Mouse (Mus musculus): ENCODE measurements around the gene U2af1. TPM values are rescaled to one million over a fixed set of nuclear protein-coding genes. Genes with fewer than 3 reads are reported as not detected.
"Not testable (repeated sequence)": the region's sequence is repeated elsewhere in the genome, so short reads cannot be mapped to it uniquely, and the experiment has no call there.

Gene U2af1
- polyA plus RNA-seq, 1 experiment from 2014 or later = 139 TPM

- 0 out of 2 replicates have a peak, but pooled peaks cover 10% of the 10 kb centered on the region for H3K36me3 ChIP-seq (replicated peaks)
- WGBS (ENCODE audit: insufficient replicate concordance) = 51% methylated on average over 4 of the region's 4 CpGs
- no peak overlapping the region for H3K4me3 ChIP-seq (replicated peaks)
- no peak for ATAC-seq (ENCODE audit: insufficient read depth)
- H3K4me1 ChIP-seq (replicated peaks) = no peaks in the 10 kb centered on the region
- H3K9ac ChIP-seq = no peak overlapping the region
- H3K27me3 ChIP-seq = no peaks in the 10 kb centered on the region
- H3K9me3 ChIP-seq (replicated peaks) = no peaks in the 10 kb centered on the region
- H3K4me2 ChIP-seq = no peak overlapping the region
- no peak overlapping the region for H3K27ac ChIP-seq (replicated peaks)
Measured at GRCm38 (mm10) chr17:31613086-31613755, 45.5 kb downstream of the U2af1 start.

- H3K4me3 ChIP-seq (replicated peaks) = no peak overlapping the region
- 77% methylated on average over 3 of the region's 3 CpGs for WGBS (ENCODE audit: insufficient replicate concordance)
- peaks cover 18% of the 10 kb centered on the region for H3K36me3 ChIP-seq (replicated peaks)
- H3K4me2 ChIP-seq = no peak overlapping the region
- H3K9me3 ChIP-seq (replicated peaks) = no peaks in the 10 kb centered on the region
- no peak overlapping the region for H3K9ac ChIP-seq
- no peaks in the 10 kb centered on the region for H3K4me1 ChIP-seq (replicated peaks)
- H3K27me3 ChIP-seq = no peaks in the 10 kb centered on the region
- ATAC-seq (ENCODE audit: insufficient read depth) = no peak
- no peak overlapping the region for H3K27ac ChIP-seq (replicated peaks)
Measured at GRCm38 (mm10) chr17:31609895-31610294, 48.8 kb downstream of the U2af1 start.

DNA sequence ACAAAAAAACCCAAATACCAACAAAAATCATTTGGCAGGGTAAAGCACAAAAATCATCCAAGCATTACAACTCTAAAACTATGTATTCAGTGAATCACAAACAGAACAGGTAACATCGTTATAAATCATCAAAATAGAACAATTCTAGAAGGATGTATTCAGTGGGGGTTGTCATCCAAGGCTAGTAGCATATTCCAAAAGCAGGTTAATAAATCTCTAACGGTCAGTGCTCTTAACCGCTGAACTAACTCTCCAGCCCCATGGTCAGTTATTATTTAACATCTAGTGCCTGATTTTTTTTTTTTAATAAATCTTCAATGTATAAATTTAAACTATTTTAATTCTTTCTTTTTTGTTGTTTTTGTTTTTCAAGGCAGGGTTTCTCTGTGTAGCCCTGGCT lies 49.5 kb downstream of the U2af1 start:
- not testable (repeated sequence) for H3K27ac ChIP-seq (replicated peaks)

GRCm38 (mm10) chr17:31607256-31607951 lies 51.3 kb downstream of the U2af1 start:
- ATAC-seq (ENCODE audit: insufficient read depth) = no peak

More for the DNA sequence above, 49.5 kb downstream of the U2af1 start:
- not testable (repeated sequence) for ATAC-seq (ENCODE audit: insufficient read depth); H3K4me1 ChIP-seq (replicated peaks); H3K9me3 ChIP-seq (replicated peaks); H3K27me3 ChIP-seq; H3K4me3 ChIP-seq (replicated peaks); H3K4me2 ChIP-seq; H3K9ac ChIP-seq
- 85% methylated on average over 3 of the region's 3 CpGs for WGBS (ENCODE audit: insufficient replicate concordance)
- peaks cover 23% of the 10 kb centered on the region for H3K36me3 ChIP-seq (replicated peaks)

GRCm38 (mm10) chr17:31606424-31606823 lies 52.3 kb downstream of the U2af1 start:
- ATAC-seq (ENCODE audit: insufficient read depth) = no peak
- peaks cover 42% of the 10 kb centered on the region for H3K36me3 ChIP-seq (replicated peaks)
- H3K27me3 ChIP-seq = no peaks in the 10 kb centered on the region
- H3K9me3 ChIP-seq (replicated peaks) = no peaks in the 10 kb centered on the region
- H3K9ac ChIP-seq = no peak overlapping the region
- WGBS (ENCODE audit: insufficient replicate concordance) = 68% methylated on average over 7 of the region's 7 CpGs
- H3K4me1 ChIP-seq (replicated peaks) = no peaks in the 10 kb centered on the region
- H3K4me3 ChIP-seq (replicated peaks) = no peak overlapping the region
- no peak overlapping the region for H3K27ac ChIP-seq (replicated peaks)
- no peak overlapping the region for H3K4me2 ChIP-seq

More at GRCm38 (mm10) chr17:31607256-31607951, 51.3 kb downstream of the U2af1 start:
- no peaks in the 10 kb centered on the region for H3K9me3 ChIP-seq (replicated peaks)
- peaks cover 39% of the 10 kb centered on the region for H3K36me3 ChIP-seq (replicated peaks)
- no peak overlapping the region for H3K9ac ChIP-seq
- H3K4me1 ChIP-seq (replicated peaks) = no peaks in the 10 kb centered on the region
- no peaks in the 10 kb centered on the region for H3K27me3 ChIP-seq
- H3K27ac ChIP-seq (replicated peaks) = no peak overlapping the region
- H3K4me2 ChIP-seq = no peak overlapping the region
- no peak overlapping the region for H3K4me3 ChIP-seq (replicated peaks)
- whole genome bisulfite sequencing (ENCODE audit: insufficient replicate concordance) = 74% methylated on average over 8 of the region's 8 CpGs

- peaks cover 42% of the 10 kb centered on the region for H3K36me3 ChIP-seq (replicated peaks)
- H3K27me3 ChIP-seq = no peaks in the 10 kb centered on the region
- H3K4me3 ChIP-seq (replicated peaks) = no peak overlapping the region
- H3K4me1 ChIP-seq (replicated peaks) = no peaks in the 10 kb centered on the region
- H3K9me3 ChIP-seq (replicated peaks) = no peaks in the 10 kb centered on the region
- WGBS (ENCODE audit: insufficient replicate concordance) = 71% methylated on average over 8 of the region's 8 CpGs
- no peak overlapping the region for H3K9ac ChIP-seq
- H3K4me2 ChIP-seq = no peak overlapping the region
- no peak overlapping the region for H3K27ac ChIP-seq (replicated peaks)
- no peak for ATAC-seq (ENCODE audit: insufficient read depth)
Measured at GRCm38 (mm10) chr17:31598593-31598992, 60.1 kb downstream of the U2af1 start.

DNA sequence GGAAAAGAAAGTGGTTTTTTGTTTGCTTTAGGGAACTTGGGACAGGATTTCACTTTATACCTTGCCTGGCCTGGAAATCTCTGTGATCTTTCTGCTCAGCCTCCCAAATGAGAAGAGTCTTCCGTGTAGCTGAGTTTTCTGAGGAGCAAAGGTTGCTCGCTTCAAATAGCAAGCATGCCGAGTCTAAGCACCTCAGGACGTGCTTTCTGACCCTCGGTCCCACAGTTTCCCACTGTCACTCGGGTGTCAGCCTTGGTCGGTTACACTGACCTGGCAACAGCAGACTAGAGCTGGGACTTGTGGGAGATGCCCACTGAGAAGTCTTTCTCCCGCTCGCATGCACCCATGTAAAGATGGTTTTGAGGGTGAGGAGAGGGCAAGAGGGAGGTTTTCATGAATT lies 60.7 kb downstream of the U2af1 start:
- Histone ChIP-seq H3K27me3 (no peaks in the 10 kb centered on the region), H3K9ac (no peak overlapping the region), H3K4me2 (no peak overlapping the region), H3K27ac (replicated peaks) (no peak overlapping the region), H3K4me1 (replicated peaks) (no peaks in the 10 kb centered on the region), H3K4me3 (replicated peaks) (no peak overlapping the region), H3K9me3 (replicated peaks) (no peaks in the 10 kb centered on the region), H3K36me3 (replicated peaks) (peaks cover 35% of the 10 kb centered on the region)
- 79% methylated on average over 9 of the region's 9 CpGs for WGBS (ENCODE audit: insufficient replicate concordance)
- ATAC-seq (ENCODE audit: insufficient read depth) = no peak

Other genes starting within 250 kb of the U2af1 start
- 21.4 and 23.8 TPM in 2 replicates for gene Wdr4, start 138.9 kb downstream of the U2af1 start, polyA plus RNA-seq (2015; fragmentation: Nextera tagmentation; extraction: Ambion mirVana)
- gene Ndufv3, start 138.8 kb downstream of the U2af1 start, polyA plus RNA-seq (2015; fragmentation: Nextera tagmentation; extraction: Ambion mirVana) = 160 TPM in 2 replicates
- gene Pknox1, start 94.2 kb downstream of the U2af1 start, polyA plus RNA-seq (2015; fragmentation: Nextera tagmentation; extraction: Ambion mirVana) = 9.8 and 10.1 TPM in 2 replicates
- gene Cbs, start 21.7 kb downstream of the U2af1 start, polyA plus RNA-seq (2015; fragmentation: Nextera tagmentation; extraction: Ambion mirVana) = 35.7 and 50.7 TPM in 2 replicates
- not detected in 2 replicates for gene Cryaa, start 18.9 kb upstream of the U2af1 start, polyA plus RNA-seq (2015; fragmentation: Nextera tagmentation; extraction: Ambion mirVana)
- 5.3 and 6.8 TPM in 2 replicates for gene Sik1, start 196.9 kb upstream of the U2af1 start, polyA plus RNA-seq (2015; fragmentation: Nextera tagmentation; extraction: Ambion mirVana)